Mouse (Mus musculus) hindbrain, embryonic 16.5 days (tissue): ENCODE measurements around the gene Elf1. TPM values are rescaled to one million over a fixed set of nuclear protein-coding genes. Genes with fewer than 3 reads are reported as not detected.

Source experiments
- ATAC-seq: fragments of 200-750 bp; cut with Nextera tagmentation; 2 replicates; pipeline ENCODE4 v1.8.0; 2017; ENCODE audit warnings: moderate TSS enrichment, moderate library complexity
- H3K27ac ChIP-seq: fragments of 300-500 bp; sonication (generic); 2 replicates; pipeline ENCODE4 v1.5.1; 2014; ENCODE audit warnings: low read depth, mild to moderate bottlenecking, control low read depth, low read length, moderate library complexity
- H3K27me3 ChIP-seq: fragments of 300-500 bp; sonication (generic); replicated peaks from 2 replicates; pipeline ENCODE4 v1.6.1; 2014; ENCODE audit warnings: low read length; ENCODE audit not compliant: control insufficient read depth, insufficient read depth
- H3K36me3 ChIP-seq: fragments of 300-500 bp; sonication (generic); 2 replicates; pipeline ENCODE4 v1.6.1; 2014; ENCODE audit warnings: mild to moderate bottlenecking, low read length, moderate library complexity, mixed read lengths; ENCODE audit not compliant: control insufficient read depth, insufficient read depth
- H3K4me1 ChIP-seq: fragments of 300-500 bp; sonication (generic); 2 replicates; pipeline ENCODE4 v1.6.1; 2014; ENCODE audit warnings: low read depth, low read length; ENCODE audit not compliant: control insufficient read depth, insufficient read depth
- H3K4me2 ChIP-seq: fragments of 300-500 bp; sonication (generic); 2 replicates; pipeline ENCODE4 v1.6.1; 2014; ENCODE audit warnings: mild to moderate bottlenecking, low read length, control low read depth, moderate library complexity
- H3K4me3 ChIP-seq: fragments of 300-500 bp; sonication (generic); 2 replicates; pipeline ENCODE4 v1.5.1; 2014; ENCODE audit warnings: mild to moderate bottlenecking, low read length, control low read depth, moderate library complexity
- H3K9ac ChIP-seq: fragments of 300-500 bp; sonication (generic); 2 replicates; pipeline ENCODE4 v1.6.1; 2014; ENCODE audit warnings: low read depth, mild to moderate bottlenecking, control low read depth, low read length, moderate library complexity
- H3K9me3 ChIP-seq: fragments of 300-500 bp; sonication (generic); 2 replicates; pipeline ENCODE4 v1.6.1; 2014; ENCODE audit warnings: mild to moderate bottlenecking, low read length, moderate library complexity; ENCODE audit not compliant: control insufficient read depth
- WGBS: fragments of 180-500 bp; shearing (Covaris S2); extraction: QIAGEN DNeasy Blood & Tissue Kit; methylation state at CpG from one replicate; pipeline ENCODE4 v1.1.7; 2014; 5-methylcytosine and 5-hydroxymethylcytosine counted together
- polyA plus RNA-seq: library from polyadenylated mRNA; unstranded; fragments of >200 nt; fragmentation: Nextera tagmentation; extraction: Ambion mirVana; gene quantifications from 2 replicates; pipeline ENCODE4 v1.2.1, GENCODE M21; 2015

Elf1 gene
- polyA plus RNA-seq, 1 experiment from 2014 or later: 1.7 TPM

- Histone ChIP-seq H3K4me1 (no peaks in the 10 kb centered on the region), H3K9me3 (no peaks in the 10 kb centered on the region), H3K9ac (no peak overlapping the region), H3K27me3 (no peaks in the 10 kb centered on the region), H3K36me3 (peaks cover 2% of the 10 kb centered on the region; the same call in 1 of the 2 replicates), H3K27ac (no peak overlapping the region), H3K4me3 (no peak overlapping the region), H3K4me2 (no peak overlapping the region)
- ATAC-seq: no peak
- WGBS: 93% methylated on average over 13 of the region's 13 CpGs
These were observed 92.6 kb downstream of the Elf1 start for GRCm38 (mm10) chr14:79573482-79574191.

DNA sequence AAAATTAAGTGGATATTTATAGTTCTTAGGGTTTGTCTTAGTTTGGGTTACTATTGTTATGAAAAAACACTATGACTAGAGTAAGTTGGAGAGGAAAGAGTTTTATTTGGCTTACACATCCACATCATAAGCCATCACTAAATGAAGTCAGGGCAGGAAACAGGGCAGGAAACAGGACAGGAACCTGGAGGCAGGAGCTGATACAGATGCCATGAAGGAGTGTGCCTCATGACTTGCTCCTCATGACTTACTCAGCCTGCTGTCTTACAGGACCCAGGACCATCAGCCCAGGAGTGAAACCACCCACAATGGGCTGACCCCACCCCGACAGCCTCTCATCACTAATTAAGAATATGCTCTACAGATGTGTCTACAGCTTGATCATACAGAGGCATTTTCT, 93.4 kb downstream of the Elf1 start:
- no peaks in the 10 kb centered on the region for H3K27me3 ChIP-seq
- no peaks in the 10 kb centered on the region for H3K9me3 ChIP-seq
- no peak overlapping the region for H3K4me3 ChIP-seq
- ATAC-seq: no peak
- WGBS: 95% methylated on average over 1 of the region's 1 CpGs
- peaks cover 2% of the 10 kb centered on the region; the same call in 1 of the 2 replicates for H3K36me3 ChIP-seq
- no peak overlapping the region for H3K4me2 ChIP-seq
- H3K9ac ChIP-seq: no peak overlapping the region
- H3K4me1 ChIP-seq: no peaks in the 10 kb centered on the region
- H3K27ac ChIP-seq: no peak overlapping the region

DNA sequence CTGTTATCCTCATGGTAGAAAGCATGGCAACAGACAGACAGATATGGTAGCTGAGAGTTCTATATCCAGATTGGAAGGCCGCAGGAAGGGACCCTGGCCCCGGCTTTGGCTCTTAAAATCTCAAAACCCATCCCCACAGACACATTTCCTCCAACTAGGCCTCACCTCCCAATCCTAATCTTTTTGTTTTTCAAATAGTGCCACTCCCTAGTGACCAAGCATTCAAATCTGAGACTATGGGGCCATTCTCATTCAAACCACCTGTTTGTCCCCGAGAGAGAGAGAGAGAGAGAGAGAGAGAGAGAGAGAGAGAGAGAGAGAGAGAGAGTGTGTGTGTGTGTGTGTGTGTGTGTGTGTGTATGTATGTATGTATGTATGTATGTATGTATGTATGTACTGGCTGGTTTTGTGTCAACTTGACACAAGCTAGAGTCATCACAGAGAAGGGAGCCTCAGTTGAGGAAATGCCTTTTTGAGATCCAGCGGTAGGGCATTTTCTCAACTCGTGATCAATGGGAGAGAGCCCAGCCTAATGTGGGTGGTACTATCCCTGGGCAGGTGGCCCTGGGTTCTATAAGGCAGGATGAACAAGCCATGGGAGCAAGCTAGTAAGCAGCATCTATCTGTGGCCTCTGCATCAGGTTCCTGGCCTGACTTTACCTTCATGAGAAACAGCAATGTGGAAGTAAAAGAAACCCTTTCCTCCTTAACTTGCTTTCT, 102.7 kb downstream of the Elf1 start:
- no peaks in the 10 kb centered on the region for H3K9me3 ChIP-seq
- no peak for ATAC-seq
- H3K36me3 ChIP-seq: no peaks in the 10 kb centered on the region
- H3K27ac ChIP-seq: no peak overlapping the region
- no peak overlapping the region for H3K4me3 ChIP-seq
- WGBS: 77% methylated on average over 5 of the region's 5 CpGs
- H3K9ac ChIP-seq: no peak overlapping the region
- H3K4me2 ChIP-seq: no peak overlapping the region
- H3K4me1 ChIP-seq: peaks cover 6% of the 10 kb centered on the region
- H3K27me3 ChIP-seq: no peaks in the 10 kb centered on the region

DNA sequence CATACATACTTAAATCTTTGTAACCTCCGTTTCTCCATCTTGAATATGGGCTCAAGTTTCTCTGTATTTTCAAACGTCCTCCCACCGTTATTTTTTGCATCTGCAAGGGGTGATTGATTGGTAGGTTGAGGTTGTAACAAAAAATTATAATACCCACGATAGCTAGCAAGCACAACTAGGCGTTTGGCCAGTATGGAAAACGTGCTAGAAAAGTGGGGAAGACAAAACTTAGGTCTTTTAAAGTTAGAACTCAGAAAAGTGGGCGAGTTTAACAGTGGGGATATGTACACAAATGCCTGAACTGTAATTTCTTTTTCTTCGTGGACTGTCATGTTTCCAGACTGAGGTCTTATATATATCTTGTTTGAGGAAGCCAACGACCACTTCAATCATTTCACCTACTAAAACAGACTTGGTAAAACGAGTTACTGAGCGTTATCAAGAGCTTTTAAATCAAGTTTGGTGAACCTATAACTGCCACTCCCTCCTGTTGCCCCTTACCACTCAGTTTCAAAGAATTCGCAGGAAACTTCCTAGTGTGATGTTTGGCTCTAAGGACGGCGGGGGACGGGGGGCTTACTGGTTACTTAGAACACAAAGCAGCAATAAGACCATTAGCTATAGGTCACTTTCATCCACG, 105.6 kb downstream of the Elf1 start:
- 37% methylated on average over 16 of the region's 16 CpGs for WGBS
- Histone ChIP-seq H3K36me3 (no peaks in the 10 kb centered on the region), H3K4me2 (peak overlapping the region; percentile 68), H3K4me3 (peak overlapping the region; percentile 73), H3K27ac (peak overlapping the region; percentile 99), H3K9ac (peak overlapping the region; percentile 82), H3K9me3 (no peaks in the 10 kb centered on the region), H3K4me1 (peaks cover 20% of the 10 kb centered on the region), H3K27me3 (no peaks in the 10 kb centered on the region)
- no peak for ATAC-seq

DNA sequence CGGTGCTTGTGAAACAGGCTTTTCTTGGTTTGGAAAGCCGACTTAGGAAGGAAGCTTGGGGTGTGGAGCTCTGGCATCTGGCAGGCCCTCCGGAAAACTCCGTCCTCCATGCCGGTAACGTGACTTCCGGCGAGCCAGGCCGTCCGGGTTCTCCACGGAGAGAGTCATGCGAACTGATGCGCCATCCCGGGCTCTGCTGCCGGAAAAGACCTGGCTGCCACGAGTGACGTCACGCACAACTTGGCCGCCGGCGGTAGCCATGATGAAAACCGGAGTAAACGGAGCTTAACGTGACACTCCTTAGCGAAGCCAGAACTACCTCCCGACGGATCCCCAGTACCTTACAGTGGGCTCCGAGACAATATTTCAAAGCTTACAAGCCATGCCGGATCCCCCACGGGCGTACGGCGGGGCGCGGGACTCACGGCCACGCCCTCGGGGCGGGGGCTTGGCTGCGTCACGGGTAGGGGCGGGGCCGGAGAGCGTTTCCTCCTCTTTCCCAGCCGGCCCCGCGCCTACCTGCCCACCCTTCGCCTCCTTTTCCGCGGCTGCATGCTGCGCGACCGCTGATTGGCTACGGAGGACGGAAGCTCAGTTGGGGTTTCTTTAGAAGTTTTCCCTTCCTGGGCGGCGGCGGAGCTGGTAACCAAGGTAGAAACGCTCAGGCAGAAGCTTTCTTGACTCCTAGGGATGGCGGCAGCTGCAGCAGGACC, 106.3 kb downstream of the Elf1 start, which contains the start of gene Sugt1:
Gene Sugt1 (plus strand): TSS at position 553 of the 713 bp plus-strand sequence.
- H3K27ac ChIP-seq: peak within 1 kb of the TSS; percentile 99
- peak within 1 kb of the TSS; percentile 82 for H3K9ac ChIP-seq
- H3K4me3 ChIP-seq: peak within 1 kb of the TSS; percentile 73
- H3K4me2 ChIP-seq: peak within 1 kb of the TSS; percentile 69
- H3K9me3 ChIP-seq: no peaks in the 10 kb centered on the region
- peaks cover 20% of the 10 kb centered on the region for H3K4me1 ChIP-seq
- ATAC-seq: peak; percentile 98
- under 1% methylated on average over 58 of the region's 60 CpGs for whole genome bisulfite sequencing
- H3K36me3 ChIP-seq: no peaks in the 10 kb centered on the region
- H3K27me3 ChIP-seq: no peaks in the 10 kb centered on the region

DNA sequence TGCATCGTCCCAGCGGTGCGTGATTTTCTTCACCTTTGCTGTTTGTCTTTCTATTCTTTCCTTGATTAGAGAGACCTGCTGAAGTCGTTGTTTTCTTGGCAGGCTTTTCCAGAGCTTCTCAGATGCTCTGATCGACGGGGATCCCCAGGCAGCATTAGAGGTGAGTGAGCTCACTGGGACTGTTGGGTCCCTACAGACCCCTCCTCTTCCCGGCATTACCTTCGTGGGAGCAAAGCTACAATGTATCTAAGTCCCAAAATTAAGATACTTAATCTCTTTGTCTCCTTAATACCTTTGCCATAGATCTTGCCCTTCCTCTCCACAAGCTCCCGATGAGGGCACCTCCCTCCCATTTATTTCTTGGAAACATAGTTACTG, 106.8 kb downstream of the Elf1 start:
- no peaks in the 10 kb centered on the region for H3K9me3 ChIP-seq

DNA sequence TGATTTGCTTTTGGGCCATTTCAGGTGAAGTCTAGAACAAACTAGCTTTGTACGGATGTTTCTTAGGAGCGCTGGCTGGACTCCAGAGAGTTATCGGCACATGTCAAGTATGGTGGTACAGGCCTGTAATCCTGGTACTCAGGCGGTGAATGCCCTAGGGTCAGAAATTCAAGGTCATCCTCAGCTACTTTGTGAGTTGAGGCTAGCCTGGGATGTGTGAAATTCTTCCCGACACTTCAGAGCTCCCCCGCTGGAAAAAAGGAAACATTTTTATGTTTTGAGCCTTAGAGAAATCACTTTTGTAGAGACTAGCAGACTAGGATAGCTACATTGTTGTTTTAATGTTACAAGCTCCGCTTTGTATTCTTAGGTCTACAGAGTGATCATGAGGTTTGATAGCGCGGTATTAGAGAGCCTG, 107.5 kb downstream of the Elf1 start:
- peak overlapping the region; percentile 73 for H3K4me3 ChIP-seq
- H3K27me3 ChIP-seq: no peaks in the 10 kb centered on the region
- H3K9ac ChIP-seq: peak overlapping the region; percentile 73
- peak overlapping the region; percentile 69 for H3K4me2 ChIP-seq
- no peaks in the 10 kb centered on the region for H3K9me3 ChIP-seq
- ATAC-seq: no peak
- H3K4me1 ChIP-seq: peaks cover 20% of the 10 kb centered on the region
- WGBS: 85% methylated on average over 9 of the region's 9 CpGs
- H3K27ac ChIP-seq: no peak overlapping the region
- no peaks in the 10 kb centered on the region for H3K36me3 ChIP-seq

More for the DNA sequence above, 106.8 kb downstream of the Elf1 start:
- H3K4me3 ChIP-seq: peak overlapping the region; percentile 73
- H3K4me1 ChIP-seq: peaks cover 20% of the 10 kb centered on the region
- peak overlapping the region; percentile 73 for H3K9ac ChIP-seq
- H3K27me3 ChIP-seq: no peaks in the 10 kb centered on the region
- no peaks in the 10 kb centered on the region for H3K36me3 ChIP-seq
- under 1% methylated on average over 9 of the region's 9 CpGs for WGBS
- peak overlapping the region; percentile 99 for H3K27ac ChIP-seq
- peak overlapping the region; percentile 69 for H3K4me2 ChIP-seq
- peak; percentile 38 for ATAC-seq

DNA sequence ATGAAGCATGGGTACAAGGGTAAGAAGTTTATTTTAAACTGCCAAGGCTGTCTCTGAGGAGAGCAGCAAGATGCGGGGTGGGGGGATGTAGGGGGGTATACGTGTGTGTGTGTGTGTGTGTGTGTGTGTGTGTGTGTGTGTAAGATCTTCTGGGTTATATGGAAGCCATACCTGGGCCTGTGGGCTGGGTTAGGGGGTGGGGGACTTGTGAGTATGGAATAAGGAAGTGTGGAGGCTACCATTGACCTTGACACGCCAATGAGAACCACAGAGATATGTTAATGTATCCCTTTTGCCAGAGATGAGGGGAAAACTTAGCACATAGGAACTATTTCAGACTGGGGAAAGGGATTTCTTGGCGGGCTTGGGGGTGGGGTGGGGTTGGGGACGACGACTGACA, 108.4 kb downstream of the Elf1 start:
- no peak overlapping the region; the same call in 1 of the 2 replicates for H3K4me2 ChIP-seq
- H3K9ac ChIP-seq: no peak overlapping the region
- no peaks in the 10 kb centered on the region for H3K27me3 ChIP-seq
- H3K9me3 ChIP-seq: no peaks in the 10 kb centered on the region
- peaks cover 20% of the 10 kb centered on the region for H3K4me1 ChIP-seq
- 91% methylated on average over 6 of the region's 6 CpGs for WGBS
- H3K36me3 ChIP-seq: no peaks in the 10 kb centered on the region
- H3K27ac ChIP-seq: no peak overlapping the region
- no peak overlapping the region for H3K4me3 ChIP-seq
- ATAC-seq: no peak
